Mouse (Mus musculus) liver, postnatal 0 days (tissue): Measurements from ENCODE around the gene Zfr2. TPM values are rescaled to one million over a fixed set of nuclear protein-coding genes. Genes with fewer than 3 reads are reported as not detected.
A peak's percentile ranks its signal among the peaks of the same experiment; 100 is the strongest.

ENCODE experiments used
- ATAC-seq: fragments of 200-750 bp; cut with Nextera tagmentation; 2 replicates; pipeline ENCODE4 v1.8.0; 2017; ENCODE audit warnings: mild to moderate bottlenecking, moderate library complexity
- DNase-seq: peaks from one replicate; pipeline ENCODE4 v3.0.0-alpha.2; 2016
- H3K27ac ChIP-seq: fragments of 300-500 bp; sonication (generic); 2 replicates; pipeline ENCODE4 v1.5.1; 2014; ENCODE audit warnings: antibody characterized with exemption, moderate library complexity, mild to moderate bottlenecking, low read depth
- H3K27me3 ChIP-seq: fragments of 300-500 bp; sonication (generic); 2 replicates; pipeline ENCODE4 v1.6.1; 2014; ENCODE audit warnings: low read length, control low read depth, mixed read lengths; ENCODE audit not compliant: insufficient read depth
- H3K36me3 ChIP-seq: fragments of 300-500 bp; sonication (generic); replicated peaks from 2 replicates; pipeline ENCODE4 v1.6.1; 2014; ENCODE audit warnings: mild to moderate bottlenecking, control low read depth, low read length, moderate library complexity, mixed read lengths; ENCODE audit not compliant: insufficient read depth
- H3K4me1 ChIP-seq: fragments of 300-500 bp; sonication (generic); 2 replicates; pipeline ENCODE4 v1.6.1; 2014; ENCODE audit warnings: antibody characterized with exemption, mild to moderate bottlenecking, control low read depth; ENCODE audit not compliant: insufficient read depth
- H3K4me2 ChIP-seq: fragments of 300-500 bp; sonication (generic); 2 replicates; pipeline ENCODE4 v1.6.1; 2014; ENCODE audit warnings: low read depth, mild to moderate bottlenecking, low read length, moderate library complexity, mixed read lengths
- H3K4me3 ChIP-seq: fragments of 300-500 bp; sonication (generic); 2 replicates; pipeline ENCODE4 v1.5.1; 2014; ENCODE audit warnings: low read depth, low read length
- H3K9ac ChIP-seq: fragments of 300-500 bp; sonication (generic); replicated peaks from 2 replicates; pipeline ENCODE4 v1.6.1; 2014; ENCODE audit warnings: mild to moderate bottlenecking, moderate library complexity
- H3K9me3 ChIP-seq: fragments of 300-500 bp; sonication (generic); 2 replicates; pipeline ENCODE4 v1.6.1; 2016; ENCODE audit warnings: mild to moderate bottlenecking, control low read depth, low read length, mixed read lengths
- CTCF ChIP-seq: sonication (generic); IDR thresholded peaks from 2 replicates; pipeline ENCODE4 v1.5.1; 2016; ENCODE audit warnings: antibody characterized with exemption, low read depth
- EP300 ChIP-seq: IDR thresholded peaks from 2 replicates; pipeline ENCODE4 v1.6.1; 2016; ENCODE audit warnings: antibody characterized with exemption, low read depth, mild to moderate bottlenecking
- WGBS: fragments of 180-500 bp; shearing (Covaris S2); extraction: QIAGEN DNeasy Blood & Tissue Kit; methylation state at CpG from one replicate; pipeline ENCODE4 v1.1.7; 2014; ENCODE audit not compliant: insufficient replicate concordance; 5-methylcytosine and 5-hydroxymethylcytosine counted together
- polyA plus RNA-seq: library from polyadenylated mRNA; unstranded; fragments of >200 nt; fragmentation: Nextera tagmentation; extraction: Ambion mirVana; gene quantifications from 2 replicates; pipeline ENCODE4 v1.2.1, GENCODE M21; 2015

Gene Zfr2
- polyA plus RNA-seq, 1 experiment from 2014 or later, result 0.61 TPM

DNA sequence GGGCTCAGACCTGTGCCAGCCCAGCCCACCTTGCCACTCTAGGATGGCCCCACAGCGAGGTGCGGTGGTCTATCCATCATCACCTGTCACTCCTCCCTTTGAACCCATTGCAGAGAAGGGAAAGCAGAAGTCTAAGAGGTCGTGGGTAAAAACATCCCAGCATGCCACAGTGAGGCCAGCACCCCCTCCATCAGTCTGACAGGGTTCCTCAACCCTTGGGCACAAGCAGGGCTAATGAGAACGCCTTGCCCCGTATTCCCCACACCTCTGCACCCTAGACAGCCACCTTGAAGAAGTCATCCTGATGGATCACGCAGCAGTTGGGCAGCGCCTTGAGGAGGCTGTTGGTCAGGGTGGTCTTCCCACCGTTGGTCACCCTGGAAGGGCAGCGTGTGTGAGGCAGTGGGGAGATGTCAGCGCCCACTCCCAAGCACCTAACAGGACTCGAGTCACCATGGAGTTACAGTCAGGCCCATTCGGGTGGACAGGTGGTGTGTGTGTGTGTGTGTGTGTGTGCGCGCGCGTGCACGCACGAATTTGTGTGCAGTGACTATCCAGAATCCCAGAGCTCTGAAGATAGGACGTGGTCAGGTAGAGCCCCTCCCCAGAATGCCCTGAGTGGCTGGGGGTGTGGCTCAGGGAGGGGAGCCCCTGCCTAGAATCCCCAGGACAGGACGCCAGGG lies 32.2 kb upstream of the Zfr2 start:
- DNase-seq, result no peak
- no peak for ATAC-seq
- H3K4me2 ChIP-seq, result no peak overlapping the region
- H3K27me3 ChIP-seq, result peaks cover 6% of the 10 kb centered on the region
- H3K4me3 ChIP-seq, result no peak overlapping the region
- H3K27ac ChIP-seq, result no peak overlapping the region
- 67% methylated on average over 20 of the region's 20 CpGs for WGBS
- TF ChIP-seq CTCF (no peak), EP300 (no peak)
- H3K4me1 ChIP-seq, result no peaks in the 10 kb centered on the region
- H3K9ac ChIP-seq, result no peak overlapping the region
- H3K36me3 ChIP-seq, result no peaks in the 10 kb centered on the region
- no peaks in the 10 kb centered on the region for H3K9me3 ChIP-seq

GRCm38 (mm10) chr10:81201807-81202758 lies 30.9 kb upstream of the Zfr2 start, which contains the start of gene Nmrk2:
Gene Nmrk2 (minus strand): TSS chr10:81202051.
- H3K36me3 ChIP-seq, result no peaks in the 10 kb centered on the region
- no peak within 1 kb of the TSS for H3K4me3 ChIP-seq
- no peak within 1 kb of the TSS for H3K9ac ChIP-seq
- H3K4me2 ChIP-seq, result no peak within 1 kb of the TSS
- no peaks in the 10 kb centered on the region for H3K4me1 ChIP-seq
- 0 out of 2 replicates have a peak, but pooled peaks cover 2% of the 10 kb centered on the region for H3K27me3 ChIP-seq
- TF ChIP-seq EP300 (no peak), CTCF (no peak)
- 66% methylated on average over 13 of the region's 13 CpGs for WGBS
- H3K9me3 ChIP-seq, result no peaks in the 10 kb centered on the region
- ATAC-seq (no peak), DNase-seq (no peak)
- no peak within 1 kb of the TSS for H3K27ac ChIP-seq

DNA sequence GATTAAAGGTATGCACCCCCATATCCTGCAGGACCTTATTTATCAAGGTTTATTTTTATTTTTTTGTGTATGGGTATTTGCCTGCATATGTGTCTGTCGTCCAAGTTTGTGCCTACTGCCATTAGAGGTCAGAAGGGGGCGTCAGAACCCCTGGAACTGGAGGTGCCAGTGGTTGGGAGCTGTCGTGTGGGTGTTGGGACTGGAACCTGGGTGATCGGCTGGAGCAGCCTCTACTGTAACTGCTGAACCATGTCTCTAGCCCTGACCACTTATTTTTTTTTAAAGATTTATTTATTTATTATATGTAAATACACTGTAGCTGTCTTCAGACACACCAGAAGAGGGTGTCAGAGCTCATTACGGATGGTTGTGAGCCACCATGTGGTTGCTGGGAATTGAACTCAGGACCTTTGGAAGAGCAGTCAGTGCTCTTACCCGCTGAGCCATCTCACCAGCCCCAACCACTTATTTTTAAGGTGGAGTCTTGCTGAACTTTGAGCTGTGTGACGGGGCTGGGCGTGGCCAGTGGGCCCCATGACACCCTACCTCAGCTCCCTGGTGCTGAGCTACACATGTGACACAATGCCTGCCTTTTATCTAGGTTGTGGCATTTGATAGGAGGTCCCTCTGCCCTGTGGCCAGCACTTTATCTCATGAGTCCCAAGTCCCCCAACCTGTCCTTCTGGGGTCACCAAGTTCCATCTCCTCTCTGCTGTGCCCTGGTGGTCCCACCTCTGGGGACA lies 29.8 kb upstream of the Zfr2 start:
- H3K27me3 ChIP-seq, result 0 out of 2 replicates have a peak, but pooled peaks cover 2% of the 10 kb centered on the region
- TF ChIP-seq EP300 (no peak), CTCF (peak; percentile 6; the same call in 1 of the 2 replicates)
- no peak overlapping the region for H3K4me2 ChIP-seq
- H3K9me3 ChIP-seq, result no peaks in the 10 kb centered on the region
- DNase-seq (peak; percentile 41), ATAC-seq (peak; percentile 79)
- no peak overlapping the region for H3K27ac ChIP-seq
- H3K4me3 ChIP-seq, result no peak overlapping the region
- H3K4me1 ChIP-seq, result no peaks in the 10 kb centered on the region
- WGBS, result 54% methylated on average over 8 of the region's 8 CpGs
- H3K36me3 ChIP-seq, result no peaks in the 10 kb centered on the region
- H3K9ac ChIP-seq, result no peak overlapping the region

- H3K27ac ChIP-seq, result no peak overlapping the region
- 59% methylated on average over 4 of the region's 4 CpGs for WGBS
Measured at GRCm38 (mm10) chr10:81204137-81204536, 28.8 kb upstream of the Zfr2 start.

GRCm38 (mm10) chr10:81210154-81210553 lies 22.8 kb upstream of the Zfr2 start:
- no peaks in the 10 kb centered on the region for H3K36me3 ChIP-seq
- 83% methylated on average over 5 of the region's 5 CpGs for WGBS
- H3K9ac ChIP-seq, result no peak overlapping the region
- DNase-seq (no peak), ATAC-seq (no peak)
- H3K4me1 ChIP-seq, result no peaks in the 10 kb centered on the region
- H3K4me2 ChIP-seq, result no peak overlapping the region
- no peak for TF ChIP-seq EP300
- peak; percentile 49 for TF ChIP-seq CTCF
- no peak overlapping the region for H3K27ac ChIP-seq
- H3K27me3 ChIP-seq, result 0 out of 2 replicates have a peak, but pooled peaks cover 2% of the 10 kb centered on the region
- H3K4me3 ChIP-seq, result no peak overlapping the region
- H3K9me3 ChIP-seq, result peaks cover 3% of the 10 kb centered on the region; the same call in 1 of the 2 replicates

More at GRCm38 (mm10) chr10:81204137-81204536, 28.8 kb upstream of the Zfr2 start:
- no peaks in the 10 kb centered on the region for H3K9me3 ChIP-seq
- no peaks in the 10 kb centered on the region for H3K4me1 ChIP-seq
- no peak for DNase-seq
- H3K4me2 ChIP-seq, result no peak overlapping the region
- no peak for TF ChIP-seq CTCF
- no peak for TF ChIP-seq EP300
- H3K27me3 ChIP-seq, result no peaks in the 10 kb centered on the region
- no peak overlapping the region for H3K9ac ChIP-seq
- no peak overlapping the region for H3K4me3 ChIP-seq
- no peak for ATAC-seq
- no peaks in the 10 kb centered on the region for H3K36me3 ChIP-seq
